Mouse (Mus musculus) left cerebral cortex, adult 18-20 months (tissue): Measurements from ENCODE around the gene Sfn. TPM values are rescaled to one million over a fixed set of nuclear protein-coding genes. Genes with fewer than 3 reads are reported as not detected.

ENCODE experiments used
- DNase-seq, 2 experiments: peaks; one replicate each; pipeline ENCODE4 v3.0.0; 2021 to 2022; ENCODE audit warnings: low spot score in 2 of 2, mixed read lengths in 1 of 2
- total RNA-seq, 2 experiments: library from RNA; stranded (reverse); gene quantifications; 2 replicates each; pipeline ENCODE4 v1.2.3; 2021

Gene Sfn
- total RNA-seq, 2 experiments from 2014 or later: 1.4 to 2.6 TPM

GRCm38 (mm10) chr4:133584059-133584951, 17.7 kb downstream of the Sfn start, which contains the start of gene Gpn2:
Gene Gpn2, plus strand, starts transcription at chr4:133584362.
- peak; percentile 87 to 89 for DNase-seq

GRCm38 (mm10) chr4:133583690-133584058, 18.3 kb downstream of the Sfn start:
- no peak for DNase-seq

- DNase-seq: no peak
Observed at GRCm38 (mm10) chr4:133577983-133578382, 24.0 kb downstream of the Sfn start.

DNA sequence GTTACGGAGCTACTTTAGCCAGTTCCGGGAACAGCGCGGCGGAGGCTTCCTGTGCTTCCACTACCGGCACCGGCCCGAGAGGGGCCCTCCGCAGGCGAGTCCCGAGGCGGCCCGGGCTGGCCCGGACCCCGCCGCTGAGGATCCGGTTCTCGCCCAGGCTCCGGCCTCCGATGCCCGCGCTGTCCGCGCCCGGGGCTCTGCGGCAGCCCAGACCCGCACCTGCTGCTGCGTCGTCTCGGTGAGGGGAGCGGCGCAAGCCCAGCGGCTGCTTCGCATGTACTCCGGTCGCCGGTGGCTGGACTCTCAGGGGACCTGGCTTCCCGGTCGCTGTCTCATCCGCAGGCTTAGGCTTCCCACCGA, 27.1 kb downstream of the Sfn start:
- no peak for DNase-seq

GRCm38 (mm10) chr4:133574070-133574842, 27.7 kb downstream of the Sfn start, which contains the start of gene Gpatch3:
Gene Gpatch3, plus strand, starts transcription at chr4:133574745.
- peak; percentile 90 to 93 for DNase-seq

- no peak for DNase-seq
Observed at GRCm38 (mm10) chr4:133570066-133570466, 31.9 kb downstream of the Sfn start.

- no peak for DNase-seq
Observed at GRCm38 (mm10) chr4:133569291-133570065, 32.5 kb downstream of the Sfn start.

DNA sequence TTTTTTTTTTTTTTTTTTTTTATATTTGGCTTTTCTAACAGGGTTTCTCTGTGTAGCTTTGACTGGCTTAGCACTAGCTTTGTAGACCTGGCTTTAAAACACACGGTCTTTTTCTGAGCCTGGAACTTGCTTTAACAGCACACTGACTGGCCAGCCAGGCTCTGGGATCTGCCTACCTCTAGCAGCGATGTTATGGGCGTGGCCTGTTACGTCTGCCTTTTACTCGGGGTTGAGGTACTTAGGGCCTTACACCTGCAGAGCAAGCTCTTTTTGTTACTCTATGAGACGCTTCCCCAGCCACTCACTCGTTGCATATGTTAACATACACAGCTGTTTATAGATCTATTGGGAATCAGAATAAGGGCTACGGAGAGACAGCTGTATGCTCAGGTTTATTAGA, 34.7 kb downstream of the Sfn start:
- DNase-seq: no peak

DNA sequence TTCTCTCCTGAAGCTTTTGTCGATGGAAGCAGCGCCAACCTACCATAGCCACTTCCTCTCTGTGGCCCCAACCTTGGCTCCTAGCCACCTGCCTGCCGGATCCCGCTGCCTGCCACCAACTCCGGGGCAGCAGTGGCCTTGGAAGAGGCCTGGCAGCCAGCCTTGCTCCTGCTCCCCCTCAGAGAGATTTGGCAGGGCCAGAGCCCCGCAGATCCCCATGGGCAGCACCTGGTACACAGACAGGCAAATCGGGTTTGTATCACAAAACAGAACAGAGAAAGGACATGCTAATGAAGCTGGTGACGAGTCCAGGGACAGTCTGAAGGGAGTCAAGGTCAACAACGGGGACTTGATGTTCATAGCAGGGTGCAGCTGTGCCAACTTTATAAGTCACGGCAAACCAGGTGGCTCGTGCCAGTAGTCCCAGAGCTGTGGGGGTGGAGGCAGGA, 38.8 kb downstream of the Sfn start:
- DNase-seq: no peak

GRCm38 (mm10) chr4:133561622-133562021, 40.3 kb downstream of the Sfn start:
- no peak for DNase-seq

GRCm38 (mm10) chr4:133559846-133560245, 42.1 kb downstream of the Sfn start:
- DNase-seq: no peak

DNA sequence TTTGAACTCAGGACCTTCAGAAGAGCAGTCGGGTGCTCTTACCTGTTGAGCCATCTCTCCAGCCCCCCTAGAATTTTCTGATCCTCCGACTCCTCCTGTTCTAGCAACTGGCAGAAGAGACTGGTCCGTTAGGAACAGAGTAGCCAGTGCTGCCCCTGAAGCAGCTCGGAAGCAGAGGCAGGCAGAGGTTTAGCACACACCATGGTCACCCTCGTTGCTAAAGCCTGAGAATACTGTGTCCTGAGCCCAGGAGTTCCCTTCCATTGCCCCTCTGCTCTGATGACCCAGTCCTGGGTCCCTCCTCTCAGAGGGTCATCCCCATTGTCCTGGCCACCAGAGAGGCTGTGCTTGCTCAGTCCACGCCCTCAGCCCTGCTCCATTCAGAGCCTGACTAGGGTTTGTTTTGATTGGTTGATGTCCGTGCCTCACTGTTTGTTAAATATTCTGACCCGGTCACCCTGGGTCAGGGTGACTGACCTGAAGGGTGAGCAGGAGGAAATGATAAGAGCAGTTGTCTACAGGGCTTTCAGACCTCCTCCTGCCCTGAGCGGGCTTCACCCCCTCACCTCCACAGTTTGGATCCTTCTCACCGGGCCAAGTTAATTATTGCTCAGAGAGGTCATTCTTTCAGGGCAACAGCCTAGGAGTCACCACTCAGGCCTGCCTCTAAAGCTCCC, 44.8 kb downstream of the Sfn start:
- DNase-seq: no peak

GRCm38 (mm10) chr4:133553448-133554330, 48.3 kb downstream of the Sfn start:
- DNase-seq: no peak

- no peak for DNase-seq
Observed at GRCm38 (mm10) chr4:133552768-133553447, 49.1 kb downstream of the Sfn start, which contains the start of gene Nr0b2. Gene Nr0b2, plus strand, starts transcription at chr4:133553376.

DNA sequence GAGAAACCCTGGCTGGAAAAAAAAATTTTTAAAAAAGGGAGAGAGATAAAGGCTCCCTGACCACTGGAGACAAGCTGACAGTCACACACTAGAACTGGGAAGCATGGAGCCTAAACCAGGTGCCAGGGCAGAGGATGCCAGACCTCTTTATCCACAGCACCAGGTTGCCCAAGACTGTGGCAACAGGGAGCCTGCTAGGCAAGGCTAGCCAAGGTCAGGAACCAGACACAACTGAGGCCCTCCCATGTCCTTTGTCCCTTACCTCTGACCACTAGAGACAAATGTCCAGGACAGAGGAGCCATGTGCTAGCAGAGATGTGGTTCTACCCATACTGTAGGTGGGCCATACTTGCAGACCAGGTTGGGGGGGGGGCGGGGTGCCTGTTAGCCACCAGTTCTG, 49.9 kb downstream of the Sfn start:
- DNase-seq: no peak
